Mouse (Mus musculus) CD8-positive naive resting alpha-beta T cell, adult 2 months (primary cell): ENCODE data around the gene Ccr7.

Experiments used
- DNase-seq, 2 experiments: peaks; one replicate each; pipeline ENCODE4 v3.0.0; 2022; ENCODE audit warnings: low read depth in 2 of 2, low spot score in 2 of 2

Gene Ccr7

DNA sequence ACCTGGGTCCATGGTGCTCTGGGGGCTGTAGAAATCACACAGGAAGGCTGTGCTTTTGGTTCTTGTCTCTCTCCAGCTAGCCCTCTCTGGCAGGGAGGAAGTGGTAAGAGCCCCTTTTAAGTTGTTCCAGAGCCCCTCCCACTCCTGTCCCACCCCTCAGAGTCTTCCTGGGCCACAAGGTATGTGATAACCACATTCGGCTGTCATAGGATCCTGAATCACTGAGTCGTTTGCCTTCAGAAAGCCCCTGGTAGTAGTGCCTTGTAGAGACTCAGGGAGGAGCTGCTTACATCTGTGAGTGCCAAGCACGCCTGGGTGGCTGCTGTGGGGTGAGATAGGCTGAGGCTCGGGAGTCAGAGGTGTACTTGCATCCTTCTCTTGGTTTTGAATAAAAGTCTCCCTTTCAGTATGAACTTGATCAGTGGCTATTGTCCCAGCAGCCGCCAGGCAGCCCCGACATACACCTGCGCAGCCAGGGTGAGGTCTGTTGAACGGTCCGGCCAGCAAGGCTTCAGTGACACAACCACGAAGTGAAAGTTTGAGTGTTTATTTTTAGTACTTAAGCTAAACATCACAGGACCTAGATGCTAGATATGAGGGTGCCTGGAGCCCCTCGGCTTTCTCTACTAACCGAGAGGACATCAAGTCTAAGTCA, at the start of gene Ccr7:
Gene Ccr7 (minus strand): TSS at position 91 of the 655 bp plus-strand sequence.
- peak; percentile 94 for DNase-seq

DNA sequence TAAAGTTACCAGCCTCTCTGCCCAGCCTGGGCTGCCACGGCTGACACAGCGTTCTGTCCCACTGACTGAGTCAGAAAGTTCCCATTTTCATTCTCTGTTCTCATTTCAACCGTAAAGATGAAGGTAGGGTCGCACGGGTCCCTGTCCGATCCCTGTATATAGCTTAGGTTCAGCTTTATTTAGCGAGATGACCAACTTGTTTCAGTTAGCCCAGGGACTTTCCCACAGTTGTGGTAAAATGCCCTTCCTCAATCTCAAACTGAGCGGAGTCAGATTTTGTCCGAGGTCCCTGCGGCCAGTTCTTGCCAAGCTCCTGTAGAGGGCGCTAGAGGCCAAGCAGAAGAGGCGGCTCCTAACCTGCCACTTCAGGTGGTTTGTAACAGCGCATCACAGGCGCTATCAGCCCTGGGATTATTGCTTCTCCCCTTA, 34.3 kb upstream of the Ccr7 start:
- peak; percentile 73 to 75 for DNase-seq

DNA sequence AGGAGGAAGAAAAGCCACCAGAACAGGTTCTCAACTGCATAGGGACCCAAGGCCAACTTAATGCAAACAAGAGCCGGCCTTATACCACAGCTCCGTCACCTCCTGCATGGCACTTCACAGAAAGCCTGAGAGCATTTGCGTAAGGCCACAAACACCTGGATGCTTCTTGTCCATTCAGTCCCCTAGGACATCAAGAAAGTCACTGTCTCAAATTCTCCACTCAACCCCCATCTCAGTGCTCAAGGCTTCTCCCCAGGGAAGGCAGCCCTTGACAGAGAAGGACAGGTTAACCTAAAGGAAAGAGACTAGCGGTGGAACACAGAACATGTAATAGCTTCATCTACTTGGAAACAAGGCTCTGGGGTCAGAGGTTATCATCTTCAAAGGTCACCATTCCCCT, 32.5 kb upstream of the Ccr7 start:
- no peak for DNase-seq

DNA sequence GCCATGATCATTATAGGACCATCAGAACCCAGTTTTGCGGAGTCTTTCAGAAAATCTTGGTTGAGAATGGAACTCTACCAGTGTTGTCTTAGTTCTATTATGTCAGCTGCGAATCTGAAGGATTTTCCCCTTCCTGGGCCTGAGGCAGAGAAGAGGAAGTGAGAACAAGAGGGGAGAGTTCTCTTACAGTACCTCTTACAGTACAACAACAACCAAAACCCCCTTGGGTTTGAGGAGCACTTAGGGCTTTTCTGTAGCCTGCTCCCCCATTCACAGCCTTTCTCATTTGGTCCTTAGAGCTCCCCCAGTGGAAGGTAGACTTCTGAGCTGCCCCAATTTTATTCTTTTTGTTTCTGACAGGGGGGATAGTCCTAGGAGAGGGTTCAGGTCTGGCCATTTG, 32.0 kb upstream of the Ccr7 start:
- peak in 1 of 2 experiments; percentile 40 for DNase-seq

DNA sequence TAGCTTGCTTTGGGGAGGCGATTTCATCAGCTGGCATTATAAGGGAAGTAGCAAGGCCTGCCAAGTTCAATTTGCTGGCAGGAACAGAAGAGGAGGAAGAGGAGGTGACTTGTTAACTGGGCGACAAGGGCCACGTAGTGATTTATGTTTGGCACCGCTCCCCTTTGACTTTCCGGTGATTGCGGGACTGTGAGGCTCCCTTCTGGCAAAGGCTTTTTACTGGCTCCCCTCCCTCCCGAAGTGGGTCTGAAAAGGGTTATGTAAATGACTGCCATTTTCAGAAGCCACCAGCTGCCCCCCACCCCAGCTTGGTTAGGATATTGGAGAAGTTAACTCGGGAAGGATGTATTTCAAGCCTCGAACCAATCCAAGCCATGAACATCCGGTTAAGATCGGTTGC, 27.7 kb upstream of the Ccr7 start:
- no peak for DNase-seq

DNA sequence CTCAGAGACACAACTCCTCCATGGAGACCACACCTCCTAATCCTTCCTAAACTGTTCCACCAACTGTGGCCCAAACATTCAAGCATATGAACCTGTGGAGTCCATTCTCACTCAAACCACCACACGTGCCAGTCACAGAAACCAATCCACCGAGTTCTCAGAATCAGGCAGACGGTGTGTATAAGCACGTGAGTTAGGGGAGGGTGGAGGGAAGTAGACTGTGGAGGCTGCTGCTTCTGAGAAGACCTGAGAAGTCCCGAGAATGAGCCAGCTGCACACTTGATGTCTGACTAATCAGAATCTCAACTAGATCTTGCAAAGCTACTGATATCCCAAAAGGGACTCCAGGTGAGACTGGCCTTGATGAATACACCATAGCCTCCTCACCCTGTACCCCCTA, 25.2 kb upstream of the Ccr7 start:
- DNase-seq, result no peak

DNA sequence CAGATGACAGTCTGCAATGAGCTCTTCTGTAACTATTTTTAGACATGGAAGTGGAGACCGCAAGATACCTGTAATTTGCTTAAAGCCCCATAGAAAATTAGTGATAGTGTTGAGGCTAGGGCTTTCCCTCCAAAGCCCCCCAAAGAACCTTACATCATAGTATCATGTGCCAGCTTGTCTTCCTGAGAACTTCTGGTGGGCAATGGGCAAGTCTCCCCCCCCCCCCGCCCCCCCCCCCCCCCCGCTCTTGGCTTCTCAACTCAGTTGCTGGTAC, 23.0 kb upstream of the Ccr7 start:
- DNase-seq, result no peak

DNA sequence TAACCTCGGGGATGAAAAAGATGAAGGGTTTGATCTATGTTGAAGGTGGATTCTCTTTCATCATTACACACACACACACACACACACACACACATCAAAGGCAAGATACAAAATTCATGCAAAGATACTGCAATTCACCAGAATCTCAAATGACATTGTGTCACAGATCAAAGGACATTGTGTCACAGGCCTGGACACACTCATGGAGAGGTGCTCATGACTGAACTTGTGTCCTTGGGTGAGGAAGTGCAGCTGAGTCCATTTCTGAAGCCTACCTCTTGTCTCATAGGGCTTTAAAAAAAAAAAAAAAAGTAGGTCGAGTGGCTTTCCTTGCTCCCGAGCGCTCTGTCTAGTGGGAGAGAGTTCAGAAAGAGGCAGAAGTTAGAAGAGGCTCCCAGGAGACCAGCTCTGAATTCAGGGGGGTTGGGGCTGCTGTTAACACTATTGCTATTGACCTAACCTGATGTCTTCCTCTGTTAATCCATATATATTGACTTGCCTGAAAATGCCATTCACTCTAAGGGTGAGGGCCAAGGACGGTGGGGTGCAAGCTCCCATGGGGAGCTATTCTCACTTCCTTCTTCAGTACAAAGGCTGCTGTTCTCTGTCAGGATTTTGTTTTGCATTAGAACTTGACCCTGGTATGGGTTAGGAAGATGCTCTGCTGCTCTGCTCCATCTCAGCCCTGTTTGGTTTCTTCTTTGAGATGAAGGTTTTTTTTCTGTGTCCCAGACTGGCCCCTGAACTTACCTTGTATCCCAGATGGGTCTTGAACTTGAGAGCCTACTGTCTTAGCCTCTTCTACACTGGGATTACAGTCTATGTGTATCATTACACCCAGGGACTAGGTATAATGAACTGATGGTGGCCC, 22.4 kb upstream of the Ccr7 start:
- no peak for DNase-seq

DNA sequence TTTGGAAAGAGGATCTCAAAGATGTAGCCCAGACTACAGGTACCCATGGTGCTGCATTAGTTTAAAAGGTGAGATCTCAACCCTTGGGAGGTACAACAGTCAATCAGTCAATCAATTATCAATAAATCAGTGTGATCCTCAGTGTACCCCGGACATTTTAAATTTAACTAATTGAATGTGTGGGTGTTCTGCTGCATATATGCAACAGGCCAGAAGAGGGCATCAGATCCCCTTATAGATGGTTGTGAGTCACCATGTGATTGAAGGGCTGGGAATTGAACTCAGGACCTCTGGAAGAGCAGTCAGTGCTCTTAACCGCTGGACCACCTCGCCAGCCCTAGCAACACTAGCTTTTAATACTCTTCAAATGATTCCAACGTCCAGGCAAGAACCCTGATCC, 17.1 kb upstream of the Ccr7 start:
- DNase-seq, result no peak

DNA sequence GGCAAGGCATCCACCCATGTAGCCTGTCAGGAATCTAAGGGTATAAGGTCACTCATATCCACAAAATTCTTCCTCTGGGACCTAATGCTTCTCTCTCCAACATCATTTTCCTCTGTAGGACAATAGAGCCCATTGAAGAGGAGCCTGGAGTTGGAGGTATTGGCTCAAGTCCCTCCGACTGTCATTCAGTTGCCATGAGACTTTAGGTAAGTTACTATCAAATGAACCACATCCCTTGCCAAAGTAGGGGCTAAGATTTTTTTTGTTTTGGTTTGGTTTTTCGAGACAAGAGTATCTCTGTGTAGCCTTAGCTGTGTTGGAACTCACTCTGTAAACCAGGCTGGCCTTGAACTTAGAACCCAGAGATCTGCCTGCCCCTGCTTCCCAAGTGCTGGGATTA, 16.6 kb upstream of the Ccr7 start:
- DNase-seq, result no peak

DNA sequence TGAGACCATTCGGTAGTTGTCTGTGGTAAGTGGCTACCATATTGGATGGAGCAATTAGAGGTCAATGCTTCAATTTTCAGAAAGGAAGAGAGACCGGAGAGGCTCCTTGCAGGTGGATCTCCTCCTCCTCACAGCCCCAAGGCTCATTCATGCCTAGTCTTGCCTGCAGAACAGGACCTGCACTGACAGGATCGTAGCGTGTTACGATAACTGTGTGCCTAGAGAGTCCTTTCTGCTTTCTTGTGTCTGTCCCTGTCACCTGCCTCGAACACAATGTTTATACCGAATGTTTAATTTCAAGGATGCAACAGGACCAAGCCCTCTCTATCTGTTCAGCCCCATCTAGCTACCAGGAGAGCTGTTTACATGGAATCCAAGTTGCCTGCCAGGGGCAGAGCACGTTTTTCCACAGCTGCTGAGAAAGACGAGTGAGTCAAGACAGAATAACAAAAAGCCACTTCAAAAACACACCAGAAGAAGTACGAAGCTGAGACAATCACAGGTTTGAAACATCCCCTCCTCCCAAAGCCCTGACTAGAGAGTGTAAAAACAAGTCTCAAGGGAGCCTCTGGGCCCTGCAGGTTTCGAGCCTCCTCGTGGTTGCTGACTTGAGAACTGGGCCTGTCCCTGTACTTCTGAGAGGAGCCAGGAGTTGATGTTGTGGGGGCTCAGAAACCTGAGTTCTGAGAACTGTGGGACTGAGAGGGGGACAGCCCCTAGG, 15.8 kb upstream of the Ccr7 start:
- DNase-seq, result peak; percentile 89 to 90

DNA sequence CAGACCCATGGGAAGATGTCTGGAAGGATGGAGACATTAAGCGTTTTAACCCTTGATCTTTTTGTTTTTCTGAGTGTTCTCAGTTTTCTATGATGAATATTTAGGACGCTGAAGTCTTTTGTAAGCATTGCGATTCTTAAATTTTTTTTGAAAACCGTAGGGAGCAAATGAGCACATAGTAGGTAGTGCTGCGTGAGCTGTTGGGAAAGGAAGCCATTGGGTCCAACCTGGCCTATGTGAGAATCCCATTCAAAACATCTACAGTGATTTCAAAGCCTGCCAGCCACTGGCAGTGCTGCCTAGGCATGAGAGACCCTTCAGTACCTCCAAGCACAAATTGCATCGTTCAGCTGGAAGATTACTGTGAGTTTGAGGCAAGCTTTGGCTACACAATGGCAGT, 15.1 kb upstream of the Ccr7 start:
- no peak for DNase-seq

DNA sequence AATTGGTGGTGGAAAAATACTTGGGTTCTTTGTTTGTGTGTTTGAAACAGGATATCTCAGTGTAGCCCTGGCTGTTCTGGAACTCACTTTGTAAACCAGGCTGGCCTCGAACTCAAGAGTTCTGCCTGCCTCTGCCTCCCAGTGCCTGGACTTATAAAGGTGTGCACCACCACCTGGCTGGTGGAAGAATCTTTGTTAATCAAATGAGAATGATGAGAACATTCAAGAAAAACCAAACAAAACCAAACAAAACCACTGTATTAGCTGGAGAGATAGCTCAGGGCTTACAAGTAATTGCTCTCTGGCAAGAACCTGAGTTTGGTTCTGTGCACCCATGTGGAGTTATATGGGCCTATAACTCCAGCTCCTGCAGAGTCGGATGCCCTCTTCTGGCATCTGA, 14.6 kb upstream of the Ccr7 start:
- DNase-seq, result no peak

DNA sequence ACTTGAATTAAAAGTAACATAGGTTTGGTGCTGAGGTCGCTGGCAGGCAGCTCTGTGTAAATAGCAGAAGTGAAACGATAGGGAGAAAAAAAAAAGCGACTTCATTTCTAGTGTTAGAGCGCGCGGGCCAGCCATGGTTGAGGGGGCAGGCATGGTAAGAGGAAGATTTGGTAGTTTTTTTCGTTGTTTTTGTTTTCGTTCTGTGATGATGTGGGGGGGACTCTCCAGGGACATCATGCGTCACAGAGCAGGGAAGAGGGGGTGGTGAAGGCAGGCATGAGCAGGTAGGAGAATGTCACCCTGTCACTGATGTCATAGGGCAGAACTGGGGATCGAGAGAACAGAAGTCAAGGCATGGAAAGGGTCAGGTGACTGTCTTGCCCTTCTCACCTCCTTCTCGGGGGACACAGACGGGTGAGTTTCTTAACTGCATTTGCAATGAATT, 13.2 kb upstream of the Ccr7 start:
- DNase-seq, result peak; percentile 80 to 88

DNA sequence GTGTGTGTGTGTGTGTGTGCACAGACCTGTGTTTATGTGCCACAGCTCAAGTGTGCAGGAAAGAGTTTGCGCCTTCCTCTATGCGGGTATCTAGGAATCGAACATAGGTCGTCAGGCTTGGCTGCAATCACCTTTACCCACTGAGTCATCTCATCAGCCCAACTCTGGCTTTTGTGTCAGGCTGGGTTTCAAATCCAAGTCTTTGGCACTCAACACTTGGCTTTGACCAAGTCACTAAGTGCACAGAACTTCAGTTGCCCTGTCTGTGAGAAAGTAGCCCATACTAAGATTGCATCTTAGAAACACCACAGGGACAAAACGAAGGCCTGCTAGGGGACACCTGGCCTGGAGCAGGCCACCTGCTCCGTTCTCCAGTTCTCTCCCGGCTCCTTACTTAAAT, 12.7 kb upstream of the Ccr7 start:
- DNase-seq, result no peak

DNA sequence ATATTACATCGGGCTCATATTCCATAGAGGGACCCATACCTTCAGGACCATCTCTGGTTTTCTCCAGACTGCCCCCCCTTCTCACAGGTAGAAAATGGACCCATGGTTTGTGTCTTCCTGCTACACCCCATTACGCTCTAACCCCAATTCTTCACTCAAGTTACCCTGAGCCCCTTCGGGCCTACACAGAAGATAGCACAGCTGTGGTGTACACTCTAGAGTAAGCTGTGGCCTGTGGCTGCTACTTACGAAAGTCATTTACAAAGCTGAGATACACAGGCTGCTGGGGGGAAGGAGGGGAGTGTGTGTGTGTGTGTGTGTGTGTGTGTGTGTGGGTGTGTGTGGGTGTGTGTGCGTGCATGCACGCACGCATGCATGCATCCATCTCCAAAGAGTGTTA, 11.4 kb upstream of the Ccr7 start:
- DNase-seq, result peak; percentile 66 to 70

DNA sequence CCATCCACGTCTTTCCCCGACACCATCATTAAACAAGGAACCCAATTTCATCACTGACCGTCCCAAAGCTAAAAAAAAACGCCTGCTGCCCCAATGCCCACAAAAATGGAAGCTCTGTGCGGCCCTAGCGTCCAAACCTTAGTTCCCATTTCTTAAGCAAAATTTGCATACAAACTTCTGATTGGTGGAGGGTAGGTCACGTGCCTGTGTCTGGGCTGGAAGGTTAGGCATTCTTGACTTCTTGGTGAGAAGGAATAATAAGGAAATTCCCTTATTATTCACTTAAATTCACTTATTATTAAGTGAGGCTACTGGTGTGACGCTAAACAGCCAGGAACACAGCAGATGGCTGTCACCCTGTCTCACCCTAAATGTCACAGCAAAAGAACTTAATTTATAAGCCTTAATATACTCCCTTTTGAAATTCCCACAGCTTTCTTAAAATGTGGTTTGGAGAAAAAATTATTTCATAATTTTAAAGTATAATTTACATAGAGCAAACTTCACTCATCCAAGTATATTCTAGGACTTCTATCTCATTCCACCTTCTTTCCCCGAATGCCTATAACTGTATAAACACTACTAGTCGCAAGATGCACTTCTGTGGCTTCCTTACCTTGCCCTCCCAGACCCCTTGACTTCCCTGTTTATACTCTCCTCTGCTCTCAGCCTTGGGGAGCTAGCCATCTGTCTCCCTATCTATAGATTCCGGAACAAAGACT, 10.3 kb upstream of the Ccr7 start:
- no peak for DNase-seq

DNA sequence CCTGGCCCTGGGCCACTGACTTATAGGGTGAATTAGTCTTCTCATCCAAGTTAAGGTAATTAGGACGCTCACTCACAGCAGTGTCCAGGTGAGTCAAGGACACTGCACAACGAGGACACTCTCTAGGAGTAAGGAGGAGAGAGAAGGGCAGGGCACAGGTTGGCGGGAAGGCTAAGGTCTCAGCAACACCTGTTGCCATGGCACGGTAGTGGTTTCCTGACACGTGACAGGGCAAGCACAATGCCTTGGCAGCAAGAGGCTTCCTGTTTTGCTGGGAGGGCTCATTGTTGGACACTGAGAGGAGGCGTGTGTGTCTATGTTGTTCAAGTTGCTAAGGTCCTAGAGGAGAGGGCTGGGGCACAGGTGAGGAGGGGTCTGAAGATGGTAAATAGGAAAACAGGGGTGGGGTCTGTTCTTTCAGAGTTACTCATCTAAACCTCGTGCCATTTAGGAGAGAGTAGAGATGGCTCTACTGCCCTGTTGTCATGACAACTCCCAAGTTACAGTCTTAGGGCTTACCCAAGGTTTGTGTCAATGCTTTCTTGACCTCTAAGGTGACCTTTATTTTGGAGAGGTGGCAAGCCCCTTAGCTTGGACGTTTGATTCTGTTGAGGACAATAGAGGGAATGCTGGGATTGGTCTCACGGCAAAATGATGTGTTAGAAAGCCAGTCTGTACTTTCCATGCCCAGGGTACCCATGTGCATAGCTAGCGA, 8.3 kb upstream of the Ccr7 start:
- peak; percentile 76 to 78 for DNase-seq

DNA sequence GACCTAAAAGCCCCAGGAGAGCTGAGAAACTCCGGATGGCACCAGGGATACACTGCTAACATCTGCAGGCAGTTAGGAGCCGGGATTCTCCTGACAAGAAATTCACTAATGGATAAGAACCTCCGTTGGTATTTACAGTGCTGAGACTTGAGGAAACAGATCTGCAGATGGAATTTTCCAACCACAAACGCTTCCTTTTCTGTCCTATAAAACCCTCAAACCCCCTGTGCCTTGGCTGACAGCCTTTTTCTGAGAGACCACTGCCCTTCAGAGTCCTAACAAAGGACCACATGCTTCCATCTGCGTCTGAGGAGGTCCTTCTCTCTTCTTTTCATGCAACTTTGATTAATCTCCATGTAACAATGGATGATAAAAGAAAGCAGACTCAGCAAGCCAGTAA, 6.8 kb upstream of the Ccr7 start:
- no peak for DNase-seq

DNA sequence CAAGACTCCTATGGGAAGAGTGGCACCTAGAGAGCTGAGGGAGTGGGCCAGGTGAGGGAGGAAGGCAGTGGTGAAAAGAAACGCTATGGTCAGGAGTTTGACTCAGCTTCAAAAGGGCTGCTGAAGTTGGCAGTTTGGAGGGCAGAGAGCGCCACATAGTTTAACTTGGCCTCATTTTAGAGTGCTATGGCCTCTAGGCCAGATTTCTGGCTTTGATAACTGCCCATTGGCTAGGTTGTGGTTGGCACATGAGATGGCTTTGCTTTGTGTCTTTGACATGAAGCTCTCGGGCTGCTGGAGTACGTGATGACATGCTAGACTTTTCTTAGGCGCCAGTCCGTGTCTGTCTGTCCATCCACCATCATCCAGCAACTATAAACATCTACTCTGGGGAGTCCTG, 5.4 kb upstream of the Ccr7 start:
- no peak for DNase-seq

DNA sequence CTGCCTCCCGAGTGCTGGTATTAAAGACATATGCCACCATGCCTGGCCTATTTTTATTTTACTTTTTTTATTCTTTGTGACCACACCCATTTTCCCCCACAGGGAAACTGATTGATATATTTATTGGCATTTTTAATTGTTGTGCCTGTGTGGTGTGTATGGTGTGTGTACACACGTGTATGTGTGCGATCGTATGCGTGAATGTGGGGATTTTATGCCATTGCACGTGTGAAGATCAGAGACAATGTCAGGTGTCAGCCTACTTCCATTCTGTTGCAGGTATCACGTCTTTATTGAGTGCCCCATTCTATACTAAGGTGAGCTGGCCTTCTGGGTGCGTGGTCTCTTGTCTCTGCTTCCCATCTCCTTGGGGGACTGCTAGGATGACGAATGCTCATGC, 940 bp upstream of the Ccr7 start:
- no peak for DNase-seq
